Mouse (Mus musculus) midbrain, embryonic 14.5 days (tissue): ENCODE measurements around the gene Kdelc1. TPM values are rescaled to one million over a fixed set of nuclear protein-coding genes. Genes with fewer than 3 reads are reported as not detected.

Experiments used
- ATAC-seq: fragments of 200-750 bp; cut with Nextera tagmentation; 2 replicates; pipeline ENCODE4 v1.8.0; 2017; ENCODE audit warnings: moderate number of reproducible peaks, moderate library complexity; ENCODE audit not compliant: low FRiP score, low TSS enrichment
- DNase-seq: peaks from one replicate; pipeline ENCODE4 v3.0.0-alpha.2; 2015
- H3K27ac ChIP-seq: fragments of 300-500 bp; sonication (generic); replicated peaks from 2 replicates; pipeline ENCODE4 v1.5.1; 2014; ENCODE audit warnings: mild to moderate bottlenecking, low read depth, low read length, moderate library complexity
- H3K27me3 ChIP-seq: fragments of 300-500 bp; sonication (generic); 2 replicates; pipeline ENCODE4 v1.6.1; 2014; ENCODE audit warnings: low read length, control low read depth, mixed read lengths; ENCODE audit not compliant: control insufficient read depth, insufficient read depth
- H3K36me3 ChIP-seq: fragments of 300-500 bp; sonication (generic); 2 replicates; pipeline ENCODE4 v1.6.1; 2014; ENCODE audit warnings: low read length, control low read depth; ENCODE audit not compliant: control insufficient read depth, insufficient read depth
- H3K4me1 ChIP-seq: fragments of 300-500 bp; sonication (generic); 2 replicates; pipeline ENCODE4 v1.6.1; 2014; ENCODE audit warnings: mild to moderate bottlenecking, antibody characterized with exemption, low read length, control low read depth; ENCODE audit not compliant: control insufficient read depth, insufficient read depth
- H3K4me2 ChIP-seq: fragments of 300-500 bp; sonication (generic); 2 replicates; pipeline ENCODE4 v1.6.1; 2014; ENCODE audit warnings: mild to moderate bottlenecking, low read length, moderate library complexity
- H3K4me3 ChIP-seq: fragments of 300-500 bp; sonication (generic); replicated peaks from 2 replicates; pipeline ENCODE4 v1.5.1; 2014; ENCODE audit warnings: low read depth, low read length
- H3K9ac ChIP-seq: fragments of 300-500 bp; sonication (generic); replicated peaks from 2 replicates; pipeline ENCODE4 v1.6.1; 2014; ENCODE audit warnings: mild to moderate bottlenecking, low read length, moderate library complexity
- H3K9me3 ChIP-seq: fragments of 300-500 bp; sonication (generic); 2 replicates; pipeline ENCODE4 v1.6.1; 2016; ENCODE audit warnings: low read length, control low read depth, mixed read lengths; ENCODE audit not compliant: control insufficient read depth
- WGBS: fragments of 180-500 bp; shearing (Covaris S2); extraction: QIAGEN DNeasy Blood & Tissue Kit; methylation state at CpG from one replicate; pipeline ENCODE4 v1.1.7; 2014; 5-methylcytosine and 5-hydroxymethylcytosine counted together
- polyA plus RNA-seq: library from polyadenylated mRNA; unstranded; fragments of >200 nt; fragmentation: Nextera tagmentation; extraction: Ambion mirVana; gene quantifications from 2 replicates; pipeline ENCODE4 v1.2.1, GENCODE M21; 2014

Gene Kdelc1
- polyA plus RNA-seq, 1 experiment from 2014 or later, result 32.4 TPM

- ATAC-seq (no peak), DNase-seq (no peak)
- H3K27ac ChIP-seq, result no peak overlapping the region
- H3K27me3 ChIP-seq, result no peaks in the 10 kb centered on the region
- peaks cover 52% of the 10 kb centered on the region for H3K36me3 ChIP-seq
- WGBS, result 92% methylated on average over 5 of the region's 5 CpGs
- H3K9me3 ChIP-seq, result no peaks in the 10 kb centered on the region
- no peak overlapping the region for H3K9ac ChIP-seq
- H3K4me3 ChIP-seq, result no peak overlapping the region
- H3K4me1 ChIP-seq, result peaks cover 5% of the 10 kb centered on the region; the same call in 1 of the 2 replicates
- H3K4me2 ChIP-seq, result no peak overlapping the region
Measured at GRCm38 (mm10) chr1:44142747-44143146, 24.1 kb upstream of the Kdelc1 start.

GRCm38 (mm10) chr1:44140232-44140631 lies 21.6 kb upstream of the Kdelc1 start:
- H3K9me3 ChIP-seq, result no peaks in the 10 kb centered on the region
- 94% methylated on average over 4 of the region's 4 CpGs for WGBS
- no peak overlapping the region for H3K9ac ChIP-seq
- H3K27me3 ChIP-seq, result no peaks in the 10 kb centered on the region
- H3K4me3 ChIP-seq, result no peak overlapping the region
- H3K27ac ChIP-seq, result no peak overlapping the region
- no peaks in the 10 kb centered on the region for H3K4me1 ChIP-seq
- no peak for DNase-seq
- no peak overlapping the region for H3K4me2 ChIP-seq
- H3K36me3 ChIP-seq, result peaks cover 62% of the 10 kb centered on the region
- no peak for ATAC-seq

GRCm38 (mm10) chr1:44129929-44130581 lies 11.4 kb upstream of the Kdelc1 start:
- H3K9me3 ChIP-seq, result no peaks in the 10 kb centered on the region
- 91% methylated on average over 4 of the region's 4 CpGs for WGBS
- H3K4me3 ChIP-seq, result no peak overlapping the region
- H3K4me2 ChIP-seq, result no peak overlapping the region
- H3K36me3 ChIP-seq, result peaks cover 57% of the 10 kb centered on the region
- H3K27me3 ChIP-seq, result no peaks in the 10 kb centered on the region
- H3K9ac ChIP-seq, result no peak overlapping the region
- no peaks in the 10 kb centered on the region for H3K4me1 ChIP-seq
- DNase-seq (no peak), ATAC-seq (no peak)
- H3K27ac ChIP-seq, result no peak overlapping the region

- DNase-seq (no peak), ATAC-seq (no peak)
- H3K27ac ChIP-seq, result no peak overlapping the region
- H3K9me3 ChIP-seq, result no peaks in the 10 kb centered on the region
- no peak overlapping the region for H3K9ac ChIP-seq
- no peak overlapping the region for H3K4me3 ChIP-seq
- no peaks in the 10 kb centered on the region for H3K27me3 ChIP-seq
- H3K36me3 ChIP-seq, result peaks cover 35% of the 10 kb centered on the region
- no peak overlapping the region for H3K4me2 ChIP-seq
- 92% methylated on average over 4 of the region's 4 CpGs for WGBS
- H3K4me1 ChIP-seq, result peaks cover 12% of the 10 kb centered on the region
Measured at GRCm38 (mm10) chr1:44125590-44125989, 7.0 kb upstream of the Kdelc1 start.

GRCm38 (mm10) chr1:44122256-44122655 lies 3.6 kb upstream of the Kdelc1 start:
- Histone ChIP-seq H3K9me3 (no peaks in the 10 kb centered on the region), H3K27ac (no peak overlapping the region), H3K27me3 (no peaks in the 10 kb centered on the region), H3K4me3 (no peak overlapping the region), H3K36me3 (peaks cover 12% of the 10 kb centered on the region), H3K9ac (no peak overlapping the region), H3K4me2 (no peak overlapping the region), H3K4me1 (peaks cover 17% of the 10 kb centered on the region)
- ATAC-seq (no peak), DNase-seq (no peak)
- 87% methylated on average over 3 of the region's 3 CpGs for WGBS

GRCm38 (mm10) chr1:44120074-44120406 lies 1.4 kb upstream of the Kdelc1 start:
- peak; percentile 43 for ATAC-seq
- peak overlapping the region; percentile 63 for H3K4me3 ChIP-seq
- peak overlapping the region; percentile 97 for H3K27ac ChIP-seq
- H3K4me1 ChIP-seq, result peaks cover 17% of the 10 kb centered on the region
- no peak for DNase-seq
- WGBS, result 2% methylated on average over 6 of the region's 6 CpGs
- H3K9ac ChIP-seq, result peak overlapping the region; percentile 89
- no peaks in the 10 kb centered on the region for H3K27me3 ChIP-seq
- no peaks in the 10 kb centered on the region for H3K9me3 ChIP-seq
- H3K36me3 ChIP-seq, result peaks cover 8% of the 10 kb centered on the region
- H3K4me2 ChIP-seq, result peak overlapping the region; percentile 76

GRCm38 (mm10) chr1:44119201-44120073 lies 829 bp upstream of the Kdelc1 start:
- Histone ChIP-seq H3K27ac (peak overlapping the region; percentile 97), H3K4me3 (peak overlapping the region; percentile 63), H3K27me3 (no peaks in the 10 kb centered on the region), H3K36me3 (peaks cover 11% of the 10 kb centered on the region), H3K9me3 (no peaks in the 10 kb centered on the region), H3K4me2 (peak overlapping the region; percentile 76), H3K4me1 (peaks cover 17% of the 10 kb centered on the region), H3K9ac (peak overlapping the region; percentile 89)
- DNase-seq (peak; percentile 88), ATAC-seq (peak; percentile 86)
- under 1% methylated on average over 42 of the region's 43 CpGs for WGBS

- Histone ChIP-seq H3K9me3 (no peaks in the 10 kb centered on the region), H3K27me3 (no peaks in the 10 kb centered on the region), H3K36me3 (peaks cover 25% of the 10 kb centered on the region), H3K27ac (no peak overlapping the region), H3K9ac (no peak overlapping the region), H3K4me2 (peak overlapping the region; percentile 76), H3K4me1 (peaks cover 17% of the 10 kb centered on the region), H3K4me3 (peak overlapping the region; percentile 63; the same call in 1 of the 2 replicates)
- DNase-seq (no peak), ATAC-seq (no peak)
Measured at GRCm38 (mm10) chr1:44117571-44117970, 1.0 kb downstream of the Kdelc1 start.
